Mouse (Mus musculus) CD4-positive, CD25-positive, alpha-beta regulatory T cell, adult 4 months (primary cell): ENCODE data around the gene Grk6. TPM values are rescaled to one million over a fixed set of nuclear protein-coding genes. Genes with fewer than 3 reads are reported as not detected.
"Not testable (repeated sequence)": the region's sequence is repeated elsewhere in the genome, so short reads cannot be mapped to it uniquely, and the experiment has no call there.

Experiments used
- ATAC-seq: one replicate; pipeline ENCODE4 v1.8.0; 2017
- polyA plus RNA-seq, 2 experiments: library from polyadenylated mRNA; unstranded; fragments of 100-300 nt; shearing (Covaris generic); gene quantifications; one replicate each; pipeline ENCODE4 v1.2.1; 2017

Grk6 gene
- polyA plus RNA-seq, 2 experiments from 2014 or later = 26.4 to 36.7 TPM

DNA sequence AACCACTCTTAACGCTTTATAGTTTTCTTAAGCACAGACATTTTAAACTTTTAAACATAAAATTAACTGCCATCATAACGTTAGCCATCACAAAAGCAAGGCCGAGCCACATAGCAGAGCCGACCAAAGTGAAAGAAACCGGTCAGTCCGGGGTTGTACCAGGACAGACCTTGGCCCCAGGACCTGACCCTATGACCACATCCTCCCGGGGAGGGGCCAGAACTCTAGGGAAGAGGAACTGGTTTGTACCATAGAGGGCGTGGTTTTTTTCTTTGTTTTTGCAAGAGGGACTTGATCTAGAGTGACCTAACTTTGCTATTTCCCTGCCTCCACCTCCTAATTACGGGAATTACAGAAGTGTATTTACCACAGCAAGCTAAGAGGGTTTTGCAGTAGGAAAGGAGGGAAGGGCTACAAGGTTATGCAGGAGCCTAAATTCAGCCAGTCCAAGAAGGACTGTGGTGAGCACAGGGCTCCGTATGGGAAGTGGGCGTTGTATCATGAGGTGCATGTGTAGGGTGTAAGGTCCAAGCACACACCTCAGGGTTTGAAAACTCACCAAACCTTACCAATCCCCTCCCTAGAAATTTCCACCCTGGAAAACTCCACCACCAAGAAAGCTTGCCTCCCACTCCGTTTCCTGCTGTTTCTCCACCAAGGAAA, 15.5 kb upstream of the Grk6 start:
- no peak for ATAC-seq

DNA sequence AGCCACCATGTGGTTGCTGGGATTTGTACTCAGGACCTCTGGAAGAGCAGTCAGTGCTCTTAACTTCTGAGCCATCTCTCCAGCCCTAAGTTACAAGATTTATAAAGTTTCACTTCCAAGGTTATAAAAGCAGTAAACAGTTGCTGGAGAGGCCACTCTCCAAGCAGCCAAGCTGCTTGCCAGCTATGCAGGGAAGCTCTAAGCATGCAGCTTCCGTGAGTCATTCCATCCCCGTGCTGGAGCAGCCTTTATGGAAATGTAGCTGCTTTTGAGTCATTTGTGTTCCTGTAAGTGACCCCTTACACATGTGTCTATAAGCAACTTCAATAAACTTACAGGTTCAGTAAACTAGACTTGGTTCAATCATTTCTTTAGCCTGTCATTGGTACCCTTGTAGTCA, 14.3 kb upstream of the Grk6 start:
- no peak for ATAC-seq

DNA sequence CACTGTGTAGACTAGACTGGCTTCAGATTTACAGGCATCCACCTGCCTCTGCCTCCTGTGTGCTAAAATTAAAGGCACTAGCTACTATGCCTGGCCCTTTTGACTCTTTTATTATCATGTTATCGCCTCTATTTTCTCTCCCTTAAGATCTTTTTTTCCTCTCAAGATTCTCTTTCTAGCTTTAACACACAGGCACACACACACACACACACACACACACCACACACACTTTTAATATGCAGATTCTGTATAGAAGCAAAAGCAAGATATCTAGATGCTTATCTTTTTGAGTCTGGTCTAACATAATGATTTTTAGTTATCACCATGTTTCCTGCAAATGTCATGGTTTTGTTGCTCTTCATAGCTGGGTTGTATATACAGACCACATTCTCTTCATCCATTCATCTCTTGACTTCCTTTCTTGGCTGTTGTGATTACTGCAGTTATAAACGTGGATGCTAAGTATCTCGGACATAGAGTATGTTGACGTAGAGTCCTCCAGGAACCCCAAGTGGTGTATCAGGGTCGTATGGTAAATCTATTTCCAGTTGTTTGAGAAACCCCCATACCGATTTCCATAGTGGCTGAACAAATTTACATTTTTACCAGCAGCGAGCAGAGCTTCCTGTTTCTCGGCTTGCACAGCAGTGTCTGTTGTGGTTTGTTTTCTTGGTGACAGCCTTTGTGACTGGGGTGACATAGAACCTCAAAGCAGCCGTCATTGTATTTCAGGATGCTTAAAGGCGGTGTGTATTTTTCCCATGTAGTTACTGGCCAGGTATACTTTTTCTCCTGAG, 12.8 kb upstream of the Grk6 start:
- ATAC-seq = peak; percentile 95

DNA sequence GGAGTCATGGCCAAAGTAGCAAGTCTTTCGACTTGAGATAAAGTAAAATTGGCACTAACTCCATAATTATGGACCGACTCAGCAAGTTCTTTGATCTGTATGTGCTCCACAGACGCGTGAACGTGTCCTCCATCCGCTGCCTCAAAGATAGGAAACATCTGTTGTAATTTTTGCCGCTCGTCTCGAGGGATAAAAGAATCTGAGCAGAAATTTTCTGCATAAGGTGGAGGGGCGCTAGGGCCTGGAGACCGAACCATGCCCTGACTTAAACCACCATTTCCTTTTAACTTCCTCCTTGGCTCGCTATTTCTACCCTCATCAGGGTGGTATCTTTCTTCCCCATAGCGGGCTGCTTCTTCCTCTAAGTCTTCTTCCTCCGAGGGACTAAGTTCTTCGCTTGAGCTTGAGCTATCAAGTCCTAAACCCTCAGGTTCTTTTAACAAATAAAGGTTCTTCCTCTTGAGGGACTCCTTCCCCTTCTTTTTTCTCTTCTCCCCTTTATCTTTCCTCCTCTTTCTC, 7.7 kb upstream of the Grk6 start:
- not testable (repeated sequence) for ATAC-seq

DNA sequence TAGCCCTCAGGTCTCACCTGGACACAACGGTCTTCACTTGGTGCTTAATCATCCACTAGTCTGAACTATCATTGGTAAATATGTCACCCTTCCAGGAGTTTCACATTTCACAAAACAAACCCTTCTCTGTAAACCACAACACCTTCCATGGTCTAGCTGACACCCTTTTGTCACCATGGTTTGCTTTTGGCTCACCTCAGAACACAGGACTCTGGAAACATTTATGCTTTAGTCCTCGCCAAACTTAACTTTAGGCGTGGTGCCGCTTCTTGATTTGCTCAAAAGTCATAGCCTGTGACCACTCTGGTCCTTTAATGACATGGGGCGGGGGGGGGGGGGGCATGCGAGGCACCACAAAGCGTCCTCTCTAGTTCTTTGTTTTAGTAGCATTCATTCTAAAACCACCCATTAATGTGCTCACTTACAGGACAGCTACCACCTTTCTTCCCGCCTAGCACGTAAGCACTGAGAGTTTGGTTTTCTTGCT, 1.0 kb upstream of the Grk6 start:
- peak; percentile 40 for ATAC-seq

DNA sequence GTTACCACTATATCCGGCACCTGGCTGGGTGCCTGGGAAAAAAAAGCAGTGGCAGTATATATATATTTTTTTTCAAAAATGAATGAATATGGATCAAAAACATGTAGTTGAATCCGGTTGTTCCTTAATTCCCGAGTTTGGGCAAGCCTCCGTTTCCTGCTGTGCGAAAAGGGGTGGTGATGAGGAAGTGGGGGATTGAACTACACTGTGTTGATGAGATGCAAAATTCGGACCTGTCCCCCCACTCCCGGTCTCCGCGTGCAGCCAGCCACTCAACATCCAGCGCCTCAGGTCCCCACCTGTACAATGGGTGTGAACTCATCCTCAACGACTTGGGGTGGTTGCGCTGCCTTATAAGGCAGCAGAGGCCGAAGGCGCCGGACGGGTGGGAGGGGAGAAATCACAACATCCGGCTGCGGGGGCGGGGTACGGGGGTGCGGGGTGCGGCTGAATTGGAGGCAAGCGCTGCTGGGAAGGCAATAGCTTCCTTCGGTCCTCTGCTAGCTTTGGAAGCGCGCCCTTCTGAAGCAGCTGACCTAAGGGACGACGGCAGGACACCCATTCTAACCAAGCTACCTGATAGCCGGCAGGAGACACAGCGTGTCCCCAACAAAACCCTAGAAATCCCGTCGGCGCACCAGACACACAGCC, 461 bp upstream of the Grk6 start:
- peak; percentile 37 for ATAC-seq

DNA sequence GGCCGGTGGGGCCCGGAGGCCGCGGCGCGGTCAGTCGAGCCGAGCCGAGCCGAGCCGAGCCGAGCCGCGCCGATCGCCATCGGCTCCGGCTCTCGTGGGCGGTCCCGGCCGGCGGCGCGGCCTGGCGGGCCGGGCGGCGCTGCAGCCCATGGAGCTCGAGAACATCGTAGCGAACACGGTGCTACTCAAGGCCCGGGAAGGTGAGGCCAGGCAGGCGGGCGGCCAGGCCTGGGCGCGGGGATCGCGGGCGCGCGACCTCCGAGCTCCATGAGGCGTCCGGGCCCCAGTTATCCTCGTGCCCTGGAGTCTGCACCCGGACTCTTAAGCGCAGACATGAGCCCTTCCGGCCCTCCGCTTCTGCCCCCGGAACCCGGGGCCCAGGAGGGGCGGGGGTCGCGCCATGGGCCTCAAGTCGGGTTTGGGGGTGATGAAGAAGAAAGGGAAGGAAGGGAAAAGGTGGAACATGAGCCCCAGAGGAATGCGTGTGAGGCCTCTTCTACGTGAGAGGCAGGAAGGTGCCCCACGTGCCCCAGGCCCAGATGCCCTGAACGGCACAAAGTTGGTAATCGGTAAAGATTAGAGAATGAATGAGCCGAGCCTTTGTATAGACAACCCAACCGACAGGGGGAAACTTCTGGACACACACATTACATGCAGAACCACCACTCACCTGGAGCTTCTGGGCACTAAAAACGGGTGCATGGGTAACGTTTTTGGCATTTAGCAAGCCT, 654 bp downstream of the Grk6 start:
- no peak for ATAC-seq

DNA sequence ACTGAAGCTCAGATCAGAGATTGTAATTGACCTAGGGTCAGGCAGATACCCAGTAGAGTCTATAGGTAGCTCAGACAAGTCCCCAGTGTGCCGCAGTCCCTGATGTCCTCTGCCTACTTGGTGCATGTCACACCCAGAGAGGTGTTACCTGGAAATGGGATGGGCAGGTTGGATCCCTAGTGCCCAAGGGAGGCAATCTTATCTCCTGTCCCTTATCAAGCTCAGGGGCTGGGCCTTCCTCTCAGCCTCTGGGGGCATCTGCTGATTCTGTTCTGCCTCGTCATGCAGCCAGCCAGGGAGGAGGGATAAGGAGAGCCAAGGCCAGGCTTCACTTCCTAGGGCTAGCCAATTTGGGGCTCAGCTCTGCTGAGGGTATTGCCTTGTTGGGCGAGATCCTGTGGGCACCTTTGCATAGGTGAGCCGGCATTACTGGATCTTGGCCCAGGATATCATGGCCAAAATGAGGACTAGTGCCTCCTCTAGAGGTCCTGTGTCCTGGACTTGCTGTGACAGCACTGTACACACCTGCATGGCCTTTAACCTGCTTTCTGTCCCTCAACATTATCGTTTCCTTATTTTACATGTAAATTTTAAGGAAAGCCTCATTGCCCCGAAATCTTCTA, 1.7 kb downstream of the Grk6 start:
- ATAC-seq = no peak

DNA sequence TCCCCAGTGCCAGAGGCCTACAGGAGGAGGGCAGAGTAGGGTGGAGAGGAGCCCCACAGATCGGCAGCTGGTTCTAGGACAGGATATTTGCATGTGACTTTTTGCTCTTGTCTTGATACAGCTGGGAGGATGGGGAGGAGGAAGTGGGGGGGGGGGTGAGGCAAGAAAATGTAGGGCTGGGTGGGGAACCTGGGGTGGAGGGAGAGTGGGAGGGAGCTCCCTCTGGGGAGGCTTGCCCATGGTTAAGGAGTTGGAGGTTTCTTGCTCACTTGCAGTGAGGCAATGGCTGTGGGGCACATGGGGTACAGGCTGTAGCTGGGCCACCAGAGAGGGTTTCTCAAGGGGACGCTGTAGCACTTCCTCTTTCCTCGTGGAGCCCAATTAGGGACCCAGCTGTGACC, 2.7 kb downstream of the Grk6 start:
- no peak for ATAC-seq

DNA sequence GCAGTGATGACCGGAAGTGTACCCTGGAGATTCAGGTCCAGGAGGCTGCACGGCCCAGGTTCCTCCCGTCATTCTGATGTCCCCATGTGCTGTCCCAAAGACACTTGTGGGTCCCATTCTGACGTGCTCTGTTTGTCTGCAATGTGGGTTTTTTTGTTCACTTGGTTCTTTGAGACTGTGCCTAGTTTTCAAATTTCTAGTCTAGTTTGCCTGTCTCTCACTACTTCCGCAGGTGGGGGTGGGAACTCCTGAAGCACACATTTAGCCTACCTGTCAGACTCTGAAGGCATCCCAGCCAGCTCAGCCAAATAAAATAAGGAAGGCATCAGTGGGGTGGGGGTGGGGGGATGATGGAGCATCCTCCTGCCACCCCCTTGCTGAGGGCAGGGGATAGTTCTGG, 3.3 kb downstream of the Grk6 start:
- no peak for ATAC-seq

DNA sequence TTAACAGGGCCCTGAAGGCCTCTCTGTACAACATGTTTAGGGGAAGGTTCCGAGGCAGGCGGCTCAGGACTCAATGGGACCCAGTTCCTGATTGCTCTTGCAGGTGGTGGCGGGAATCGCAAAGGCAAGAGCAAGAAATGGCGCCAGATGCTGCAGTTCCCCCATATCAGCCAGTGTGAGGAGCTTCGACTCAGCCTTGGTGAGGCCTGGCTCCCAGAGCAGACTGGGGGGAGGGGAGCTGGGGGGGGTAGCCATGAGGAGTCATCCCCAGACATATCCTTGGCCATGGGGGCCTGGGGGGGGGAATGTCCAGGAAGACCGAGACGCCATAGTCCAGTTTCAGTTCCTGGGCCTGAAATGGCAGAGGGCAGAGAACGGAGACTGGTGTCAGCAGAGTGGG, 4.3 kb downstream of the Grk6 start:
- no peak for ATAC-seq

DNA sequence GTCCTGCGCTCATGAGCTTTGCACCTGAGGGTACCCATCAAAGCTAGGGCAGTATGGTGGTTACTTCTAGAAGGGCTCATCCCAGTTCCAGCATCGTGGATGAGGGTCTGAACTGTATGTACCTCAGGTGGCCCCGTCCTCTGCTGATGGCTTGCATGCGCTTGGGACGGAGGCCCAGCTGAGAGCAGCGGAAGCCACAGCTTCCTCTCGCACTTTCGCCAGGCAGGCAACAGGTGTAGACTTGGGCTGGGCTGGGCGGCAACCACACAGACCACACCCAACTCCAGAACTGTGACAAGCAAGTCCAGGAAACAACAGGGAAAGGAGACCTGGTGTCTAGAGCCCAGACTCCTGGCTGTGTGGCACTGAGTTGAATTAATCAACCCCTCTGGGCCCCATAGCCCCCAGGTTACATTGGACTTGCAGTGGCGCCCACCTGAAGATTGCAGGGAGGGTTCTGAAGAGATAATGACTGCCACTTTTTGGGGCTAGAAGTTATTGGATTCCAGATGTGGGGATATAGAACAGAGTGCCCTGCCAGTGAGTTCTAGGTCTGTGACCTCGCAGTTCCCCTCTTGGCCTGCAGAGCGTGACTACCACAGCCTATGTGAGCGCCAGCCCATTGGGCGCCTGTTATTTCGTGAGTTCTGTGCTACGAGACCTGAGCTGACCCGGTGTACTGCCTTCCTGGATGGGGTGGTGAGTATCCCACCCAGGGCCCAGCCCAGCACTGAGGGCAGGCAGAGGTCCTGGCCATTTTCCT, 5.0 kb downstream of the Grk6 start:
- no peak for ATAC-seq

DNA sequence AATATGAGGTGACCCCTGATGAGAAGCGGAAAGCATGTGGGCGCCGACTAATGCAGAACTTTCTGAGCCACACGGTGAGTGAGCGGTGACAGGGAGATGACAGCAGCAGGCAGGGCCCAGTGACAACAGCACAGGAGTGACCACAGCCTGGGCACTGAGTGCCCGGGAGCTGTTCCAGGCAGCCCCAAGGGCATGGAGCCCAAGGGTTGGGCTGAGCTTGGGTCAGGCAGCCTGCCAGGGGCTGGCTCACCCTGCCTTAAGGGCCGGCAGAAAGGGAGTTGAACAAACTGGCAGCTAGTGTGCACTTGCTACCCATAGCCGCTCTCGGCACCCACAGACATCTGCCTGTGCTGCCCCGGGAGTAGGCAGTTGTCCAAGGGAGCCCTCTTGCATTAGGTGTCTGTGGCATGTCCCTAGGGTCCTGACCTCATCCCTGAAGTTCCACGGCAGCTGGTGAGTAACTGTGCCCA, 5.7 kb downstream of the Grk6 start:
- no peak for ATAC-seq

DNA sequence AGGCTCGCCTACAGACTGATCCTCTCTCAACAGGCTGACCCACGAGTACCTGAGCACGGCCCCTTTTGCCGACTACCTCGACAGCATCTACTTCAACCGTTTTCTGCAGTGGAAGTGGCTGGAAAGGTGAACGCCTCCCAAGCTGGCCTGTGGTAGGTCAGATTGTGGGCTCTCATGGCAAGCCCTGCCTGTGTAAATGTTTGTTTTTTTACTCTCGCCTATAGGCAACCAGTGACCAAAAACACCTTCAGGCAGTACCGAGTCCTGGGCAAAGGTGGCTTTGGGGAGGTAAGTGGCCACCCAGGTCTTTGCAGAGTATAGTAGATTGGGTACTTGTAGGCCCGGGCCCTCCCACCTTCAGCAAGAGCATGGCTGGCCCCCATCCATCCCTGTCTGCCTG, 6.4 kb downstream of the Grk6 start:
- no peak for ATAC-seq

DNA sequence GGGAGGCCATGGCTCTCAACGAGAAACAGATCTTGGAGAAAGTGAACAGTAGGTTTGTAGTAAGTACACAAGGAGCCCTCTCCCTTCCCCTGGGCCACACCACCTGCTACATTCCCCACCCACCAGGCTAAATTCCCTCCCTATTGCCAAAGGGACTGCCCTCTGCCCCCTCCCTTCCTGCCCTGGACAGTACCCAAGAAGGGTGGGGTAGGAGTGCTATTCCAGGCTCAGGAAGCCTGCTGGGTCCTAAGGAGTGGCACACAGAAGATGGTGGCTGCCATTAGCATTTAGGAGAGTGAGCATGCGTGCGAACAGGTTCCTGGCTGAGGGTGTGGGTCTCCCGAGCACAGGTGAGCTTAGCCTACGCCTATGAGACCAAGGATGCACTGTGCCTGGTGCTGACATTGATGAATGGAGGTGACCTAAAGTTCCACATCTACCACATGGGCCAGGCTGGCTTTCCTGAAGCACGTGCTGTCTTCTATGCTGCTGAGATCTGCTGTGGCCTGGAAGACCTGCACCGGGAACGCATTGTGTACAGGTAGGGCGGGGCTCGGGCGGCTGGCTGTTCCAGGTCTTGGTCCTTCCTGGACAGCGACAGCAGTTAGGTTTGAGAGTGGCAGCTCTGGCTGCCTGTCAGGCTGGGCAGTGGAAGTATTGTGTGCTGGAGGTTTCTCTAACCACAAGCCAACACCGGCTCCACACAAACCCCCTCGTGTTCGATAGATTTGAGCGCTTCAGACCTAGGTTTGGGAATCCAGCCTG, 7.1 kb downstream of the Grk6 start:
- no peak for ATAC-seq

DNA sequence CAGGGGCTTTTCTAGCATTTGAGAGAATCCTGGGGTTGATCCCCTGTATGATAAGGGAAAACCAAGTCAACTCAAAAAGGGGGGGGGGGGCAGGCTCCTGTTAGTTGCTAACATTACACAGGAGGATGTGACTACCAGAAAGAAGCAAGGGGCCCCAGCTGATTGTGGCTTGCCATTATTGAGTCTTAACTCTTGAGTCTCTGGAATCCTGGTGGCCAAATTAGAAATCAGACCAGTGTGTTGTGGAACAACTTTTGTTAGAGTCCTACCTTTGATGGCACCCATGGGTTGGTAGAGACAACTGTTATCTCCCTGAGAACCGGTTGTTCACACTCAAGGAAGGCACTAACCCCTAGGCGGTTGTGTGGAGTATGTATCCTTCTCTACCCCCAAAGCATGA, 18.1 kb downstream of the Grk6 start:
- peak; percentile 8 for ATAC-seq

DNA sequence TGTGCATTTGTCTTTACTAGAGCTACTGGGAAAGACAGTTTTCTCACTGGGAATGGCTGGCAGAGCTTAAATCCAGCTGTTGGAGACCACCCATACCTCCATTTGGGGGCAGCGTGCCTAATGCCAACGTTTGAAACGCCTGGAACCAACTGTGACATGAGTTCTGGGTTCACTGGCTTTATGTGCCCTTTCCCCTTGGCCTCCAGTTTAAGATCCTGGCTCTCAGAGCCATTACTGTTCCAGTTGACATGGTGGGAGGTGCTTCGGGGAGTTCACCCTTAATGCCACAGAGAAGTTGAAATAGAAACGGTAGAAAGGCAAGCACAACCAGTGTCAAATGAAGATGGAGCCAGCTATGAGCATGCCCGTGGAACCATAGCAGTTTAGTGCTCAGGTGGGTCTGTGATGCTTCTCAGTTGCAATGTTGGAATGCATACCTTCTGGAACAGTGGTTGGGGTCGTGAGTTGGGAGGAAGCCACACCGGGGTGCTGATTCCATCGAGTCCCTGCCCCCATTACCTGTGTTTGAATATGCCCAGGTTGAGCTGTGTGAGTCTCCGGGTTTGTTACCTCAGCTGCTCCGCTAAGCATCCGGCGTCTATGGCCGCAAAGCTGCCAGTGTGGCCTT, 18.6 kb downstream of the Grk6 start:
- peak; percentile 19 for ATAC-seq

DNA sequence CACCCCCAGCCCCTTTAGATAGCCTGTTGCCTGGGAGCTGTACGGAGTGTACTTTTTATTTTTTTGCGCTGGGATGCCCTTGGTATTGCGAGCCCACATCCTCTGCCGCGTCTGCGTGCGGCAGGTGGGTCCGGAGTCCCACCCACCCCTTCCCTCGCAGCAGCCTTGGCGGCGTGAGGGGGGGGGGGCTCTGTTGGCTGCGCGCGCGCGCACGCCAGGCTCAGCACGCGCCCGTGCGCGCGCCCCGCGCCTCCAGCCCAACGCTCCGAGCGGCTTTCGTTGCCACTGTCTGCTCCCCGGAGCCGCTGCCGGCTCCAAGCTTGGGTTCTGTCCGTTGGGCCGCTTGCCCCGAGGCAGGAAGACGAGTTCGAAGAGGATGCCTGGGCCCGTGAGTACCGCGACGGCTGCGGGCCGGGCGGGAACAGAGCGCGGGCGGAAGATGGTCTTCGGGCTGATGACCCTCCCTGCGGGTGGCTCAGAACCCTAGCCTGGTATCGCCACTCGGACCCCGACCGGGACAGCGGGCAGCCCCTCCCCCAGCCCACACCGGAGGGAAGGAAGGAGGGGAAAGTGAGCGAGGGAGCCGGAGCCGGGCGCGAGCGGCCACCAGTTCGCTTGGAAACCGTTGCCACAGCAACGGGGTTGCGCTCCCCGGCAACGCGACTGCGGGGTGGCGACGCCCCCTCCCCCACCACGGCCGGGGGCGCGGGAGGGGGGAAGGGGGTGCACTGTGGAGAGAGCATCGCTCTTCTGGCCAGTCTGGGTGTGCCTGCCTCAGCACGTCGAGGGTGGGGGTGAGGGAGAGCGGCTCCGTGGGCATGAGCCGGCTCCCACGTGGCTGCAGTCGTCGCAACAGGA, 19.4 kb downstream of the Grk6 start, which contains the start of gene Prr7:
Gene Prr7 (plus strand): TSS at position 241 of the 858 bp plus-strand sequence.
- peak; percentile 73 for ATAC-seq

DNA sequence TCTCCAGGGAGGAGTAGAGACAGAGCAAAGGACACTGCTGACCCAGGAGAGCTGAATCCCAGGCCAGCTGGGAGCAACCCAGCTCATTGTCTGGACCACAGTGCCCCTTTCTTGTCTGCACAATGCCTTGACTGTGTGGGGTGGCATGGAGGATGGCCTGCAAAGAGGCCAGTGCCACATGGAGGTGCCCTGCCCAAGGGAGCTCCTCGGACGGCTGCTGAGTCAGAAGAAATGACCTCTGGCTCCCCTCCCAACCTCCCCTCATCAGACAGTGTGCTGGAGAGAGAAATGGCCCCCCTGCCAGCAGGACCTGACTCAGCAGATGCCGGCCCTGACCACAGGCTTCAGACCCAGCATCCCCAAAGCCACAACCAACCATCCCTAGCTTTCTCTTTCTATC, 20.3 kb downstream of the Grk6 start:
- no peak for ATAC-seq
